Mouse (Mus musculus): ENCODE results near the gene Lrrc8b. TPM values are rescaled to one million over a fixed set of nuclear protein-coding genes. Genes with fewer than 3 reads are reported as not detected.

The Lrrc8b gene
- total RNA-seq, 1 experiment from 2014 or later, result 18.3 TPM

DNA sequence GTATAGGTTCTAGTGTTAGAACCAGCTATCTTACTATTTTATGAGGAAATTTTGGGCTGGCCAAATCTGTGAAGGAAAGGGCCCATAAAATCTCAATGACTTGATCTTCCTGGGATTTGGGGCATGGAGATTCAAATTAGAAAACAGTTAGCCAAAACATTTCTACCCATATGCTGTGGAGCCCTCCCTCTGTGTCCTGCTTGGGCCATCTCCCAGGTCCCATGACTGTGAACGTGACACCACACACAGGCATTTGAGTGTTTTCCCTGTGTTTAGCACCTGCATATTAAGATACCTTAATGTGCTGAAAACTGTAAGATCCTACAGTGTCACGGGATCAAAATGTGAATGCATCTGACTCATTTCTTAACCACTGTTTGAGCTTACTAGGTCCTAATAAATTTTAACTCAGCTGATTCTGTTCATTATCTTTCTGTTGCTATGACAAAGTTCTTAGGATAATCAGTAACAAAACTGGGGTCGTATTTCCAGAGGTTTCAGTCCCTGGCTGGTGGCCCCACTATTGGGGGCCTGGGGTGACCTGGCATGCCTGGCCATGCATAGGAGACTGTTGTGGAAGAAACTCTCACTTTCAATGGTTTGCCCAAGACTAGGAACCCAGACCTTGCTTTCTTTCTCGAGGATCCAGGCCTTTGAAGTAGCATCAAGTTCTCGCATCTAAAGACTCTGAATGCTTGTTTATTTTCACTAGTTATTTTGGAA lies 57.6 kb downstream of the Lrrc8b start:
- ATAC-seq (replicated peaks; ENCODE audit: low read depth, poor library complexity, severe bottlenecking), result no peak

DNA sequence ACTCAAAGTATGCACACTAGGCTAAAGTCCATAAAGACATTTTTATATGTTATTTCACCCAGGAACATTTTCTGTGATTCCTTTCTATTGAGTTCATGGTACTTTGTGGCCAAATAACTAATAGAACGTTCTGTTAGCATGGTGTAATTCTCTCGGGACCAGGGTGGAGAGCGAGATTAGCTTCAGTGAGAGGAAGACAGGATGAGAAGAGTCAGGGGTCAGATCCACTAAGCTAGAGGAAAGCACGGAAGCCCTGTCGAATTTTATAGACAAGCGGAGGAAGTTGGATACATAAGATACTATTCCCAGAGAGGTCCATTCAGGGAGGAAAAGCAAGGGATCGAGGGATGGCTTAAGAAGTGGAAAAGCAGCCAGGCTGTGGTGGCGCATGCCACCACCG lies 62.0 kb downstream of the Lrrc8b start:
- ATAC-seq (replicated peaks; ENCODE audit: low read depth, poor library complexity, severe bottlenecking), result no peak

DNA sequence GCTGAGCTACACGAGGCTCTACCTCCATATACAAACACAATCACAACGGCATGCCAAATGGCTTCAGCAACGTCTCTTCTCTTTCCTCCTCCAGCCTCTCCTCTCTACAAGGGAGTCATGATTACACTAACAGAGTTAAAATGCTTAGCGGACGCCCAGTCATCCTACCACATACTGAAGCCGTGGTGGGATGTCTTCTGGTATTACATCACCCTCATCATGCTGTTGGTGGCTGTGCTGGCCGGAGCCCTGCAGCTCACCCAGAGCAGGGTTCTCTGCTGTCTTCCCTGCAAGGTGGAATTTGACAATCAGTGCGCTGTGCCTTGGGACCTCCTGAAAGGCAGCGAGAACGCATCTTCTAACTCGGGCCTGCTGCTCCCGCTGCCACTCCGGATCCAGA lies 64.1 kb downstream of the Lrrc8b start:
- 0 out of 2 replicates have a peak, but pooled peaks have one; percentile 36 for ATAC-seq (replicated peaks; ENCODE audit: low read depth, poor library complexity, severe bottlenecking)

DNA sequence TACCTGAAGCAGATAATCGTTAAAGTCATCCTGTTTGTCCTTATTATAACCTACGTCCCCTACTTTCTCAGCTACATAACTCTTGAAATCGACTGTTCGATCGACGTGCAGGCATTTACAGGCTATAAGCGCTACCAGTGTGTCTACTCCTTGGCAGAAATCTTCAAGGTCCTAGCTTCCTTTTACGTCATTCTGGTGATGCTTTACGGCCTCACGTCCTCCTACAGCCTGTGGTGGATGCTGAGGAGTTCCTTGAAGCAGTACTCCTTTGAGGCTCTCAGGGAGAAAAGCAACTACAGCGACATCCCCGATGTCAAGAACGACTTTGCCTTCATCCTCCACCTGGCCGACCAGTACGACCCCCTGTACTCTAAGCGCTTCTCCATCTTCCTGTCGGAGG lies 65.0 kb downstream of the Lrrc8b start:
- no peak for ATAC-seq (replicated peaks; ENCODE audit: low read depth, poor library complexity, severe bottlenecking)

DNA sequence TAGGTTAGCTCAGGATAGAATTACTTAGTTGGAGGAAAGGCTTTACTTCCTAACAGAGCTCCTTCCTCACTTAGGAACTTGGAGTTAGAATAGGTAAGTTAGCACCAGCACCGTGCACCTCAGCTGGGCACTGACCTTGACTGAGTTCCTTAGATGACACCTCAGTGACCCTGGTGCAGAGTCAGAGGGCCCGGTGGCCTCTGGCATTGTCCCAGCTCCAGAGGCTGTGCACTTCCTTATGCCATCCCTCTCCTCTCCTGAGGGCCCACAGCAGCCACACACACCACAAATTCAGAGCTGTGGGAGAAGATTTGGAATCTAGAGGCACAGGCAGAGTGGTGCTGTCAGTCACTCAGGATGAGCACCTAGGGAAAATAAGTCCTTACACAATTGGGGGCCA lies 68.1 kb downstream of the Lrrc8b start:
- ATAC-seq (replicated peaks; ENCODE audit: low read depth, poor library complexity, severe bottlenecking), result no peak

DNA sequence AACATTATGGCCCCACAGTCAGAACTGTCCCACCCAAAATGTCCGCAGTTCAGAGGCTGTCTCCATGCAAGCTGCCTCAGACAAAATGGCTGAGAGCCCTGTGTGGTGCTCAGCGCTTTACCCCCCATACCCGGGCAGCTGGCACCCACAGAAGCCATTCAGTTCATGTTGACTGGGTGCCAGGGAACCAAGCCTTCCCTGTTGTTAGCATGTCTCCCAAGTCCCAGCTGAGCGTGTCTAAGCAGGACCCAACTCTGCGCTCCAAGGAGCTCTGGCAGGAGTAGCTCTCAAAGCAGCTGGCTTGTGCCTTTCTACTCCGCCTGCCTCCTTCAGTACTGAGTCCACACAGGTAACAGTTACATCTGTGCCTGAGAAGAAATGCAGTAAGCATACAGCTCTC lies 68.7 kb downstream of the Lrrc8b start:
- no peak for ATAC-seq (replicated peaks; ENCODE audit: low read depth, poor library complexity, severe bottlenecking)

DNA sequence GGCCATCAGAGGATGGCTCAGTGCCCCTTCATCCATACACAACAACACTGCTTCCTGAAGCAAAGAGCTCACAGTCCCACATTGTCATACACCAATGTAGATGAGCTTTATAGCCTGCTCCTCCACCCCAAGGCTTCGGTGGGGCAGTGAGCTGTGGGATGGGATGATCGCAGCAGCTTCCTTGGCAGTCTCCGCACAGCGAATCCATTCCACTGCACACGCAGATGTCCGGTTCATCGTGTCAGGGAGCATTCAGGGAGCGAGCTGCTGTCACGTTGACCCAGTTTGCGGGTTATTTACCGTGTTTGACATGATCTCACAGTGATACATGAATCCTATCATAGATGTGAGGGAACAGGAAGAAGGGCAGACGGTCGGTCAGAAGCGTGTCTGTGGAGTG lies 69.3 kb downstream of the Lrrc8b start:
- no peak for ATAC-seq (replicated peaks; ENCODE audit: low read depth, poor library complexity, severe bottlenecking)

DNA sequence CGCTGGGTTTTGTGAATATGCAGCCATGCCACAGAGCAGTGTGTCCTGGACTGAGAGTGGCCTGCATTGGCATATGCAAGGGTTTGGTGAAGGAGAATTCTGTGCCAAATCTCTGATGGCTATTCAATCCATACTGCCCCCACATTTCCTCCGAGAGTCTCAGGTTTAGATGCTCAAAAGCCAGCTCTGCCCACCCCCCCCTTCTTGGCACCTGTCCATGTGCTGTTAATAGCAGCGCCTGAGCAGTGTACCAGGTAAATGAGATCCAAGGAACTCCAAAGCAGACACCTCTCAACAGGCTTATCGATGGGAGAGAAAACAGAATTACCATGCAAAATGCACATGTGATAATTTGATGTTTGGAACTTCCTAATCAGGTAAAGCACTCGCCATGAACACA lies 74.6 kb downstream of the Lrrc8b start:
- no peak for ATAC-seq (replicated peaks; ENCODE audit: low read depth, poor library complexity, severe bottlenecking)

DNA sequence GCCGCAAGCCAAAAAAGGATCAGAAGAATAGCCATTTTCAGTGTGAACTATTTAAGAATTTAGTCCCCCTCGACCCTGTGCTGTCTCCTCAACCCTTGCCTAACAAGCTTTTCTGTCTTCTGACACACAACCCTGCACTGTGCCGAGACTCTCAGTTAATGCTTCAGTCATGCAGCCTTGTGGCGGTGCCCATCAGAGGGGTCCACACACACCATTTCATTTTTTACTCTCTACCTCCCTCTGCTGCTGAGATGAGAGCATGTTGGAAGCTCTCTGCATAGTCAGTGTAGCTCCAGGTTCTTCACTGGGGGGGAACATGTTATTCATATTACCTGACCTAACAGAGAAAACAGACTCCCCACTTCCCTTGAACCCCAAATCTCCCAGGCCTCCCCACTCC lies 75.8 kb downstream of the Lrrc8b start:
- ATAC-seq (replicated peaks; ENCODE audit: low read depth, poor library complexity, severe bottlenecking), result peak; percentile 43

DNA sequence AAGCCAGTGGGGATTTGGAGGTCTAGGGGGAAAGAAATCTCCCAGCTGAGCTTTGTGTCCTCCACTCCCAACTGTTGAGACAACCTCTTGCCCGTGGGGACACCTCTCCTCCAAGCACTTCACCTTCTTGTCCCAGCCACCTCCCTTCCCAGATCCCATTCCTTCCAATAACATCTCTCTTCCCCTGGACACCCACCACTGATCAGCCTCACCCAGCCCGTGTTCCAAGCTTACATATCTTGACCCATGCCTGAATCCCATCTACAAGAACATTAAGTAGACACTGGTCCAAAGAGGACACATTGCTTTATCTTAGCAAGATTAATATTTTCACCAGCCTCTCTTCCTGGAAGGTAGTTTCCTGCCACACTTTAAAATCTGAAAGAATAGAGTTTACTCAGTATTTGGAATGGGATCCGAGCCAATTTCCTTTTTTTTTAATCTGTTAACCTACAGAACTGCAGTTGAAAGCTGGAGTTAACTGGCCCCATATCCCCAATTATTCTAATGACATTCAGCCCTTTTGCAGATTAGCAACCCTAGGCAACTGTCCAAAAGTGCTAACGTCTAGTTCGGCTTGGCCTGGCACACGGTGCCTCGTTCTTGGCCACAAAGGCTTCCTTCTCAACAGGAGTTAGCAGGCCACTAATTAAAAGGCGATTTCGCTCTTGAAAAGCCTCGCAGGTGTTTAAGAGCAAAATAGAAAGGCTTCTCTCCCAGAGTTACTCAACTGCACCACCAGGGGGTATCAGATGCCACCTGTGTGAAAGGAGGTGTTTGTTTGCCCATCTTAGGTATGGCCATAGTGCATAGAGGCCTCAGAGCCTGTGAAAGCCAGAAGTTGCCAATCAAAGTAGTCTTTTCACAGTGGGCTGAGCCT lies 77.0 kb downstream of the Lrrc8b start:
- peak; percentile 16 for ATAC-seq (replicated peaks; ENCODE audit: low read depth, poor library complexity, severe bottlenecking)

DNA sequence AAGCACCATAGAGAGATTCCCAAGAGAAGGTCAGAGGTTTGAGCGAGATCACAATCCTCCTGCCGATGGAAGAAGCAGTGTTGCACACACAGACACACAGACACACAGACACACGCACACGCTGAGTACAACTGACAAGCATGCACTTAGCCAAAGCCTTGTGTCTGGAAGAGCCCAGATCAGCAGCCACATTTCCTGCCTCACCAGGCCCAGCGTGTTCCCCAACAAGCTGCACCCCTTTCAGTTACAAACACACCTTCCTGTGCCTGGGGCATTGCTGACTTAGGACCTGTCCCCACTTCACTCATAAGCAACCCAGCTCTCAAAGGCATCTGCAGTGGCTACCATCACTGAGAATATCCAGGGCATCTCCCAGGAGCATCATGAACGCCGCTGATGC lies 77.8 kb downstream of the Lrrc8b start:
- ATAC-seq (replicated peaks; ENCODE audit: low read depth, poor library complexity, severe bottlenecking), result no peak

DNA sequence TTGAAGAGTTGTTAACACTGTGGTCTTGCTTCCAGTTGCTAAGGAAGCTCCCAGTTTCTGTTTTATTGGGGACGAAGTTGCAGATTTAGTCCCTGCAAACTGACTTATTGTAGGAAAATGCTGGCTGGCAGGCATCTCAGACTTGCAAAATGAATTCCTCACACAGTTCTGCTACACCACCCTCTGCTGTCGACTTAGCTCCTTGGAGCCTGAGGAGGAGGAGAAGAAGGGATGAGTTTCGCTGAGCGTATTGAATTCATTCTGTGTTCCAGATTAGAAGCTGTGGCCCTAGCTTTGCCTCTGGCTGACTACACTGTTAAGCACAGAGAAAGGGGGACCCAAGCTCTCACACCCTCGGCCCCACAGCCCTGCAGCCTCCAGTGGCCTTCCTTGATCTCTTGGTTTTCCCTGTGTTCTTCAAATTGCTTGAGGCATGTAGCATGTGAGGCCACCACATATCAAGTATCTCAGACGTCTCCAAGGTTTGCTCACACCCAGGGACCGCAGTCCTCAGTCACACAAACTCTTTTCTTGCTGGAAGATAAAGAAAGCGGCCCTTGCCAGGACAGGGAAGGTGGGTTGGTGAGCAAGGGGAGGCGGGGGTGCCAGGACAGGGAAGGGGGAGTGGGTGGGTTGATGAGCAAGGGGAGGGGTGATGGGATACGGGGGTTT lies 78.8 kb downstream of the Lrrc8b start:
- ATAC-seq (replicated peaks; ENCODE audit: low read depth, poor library complexity, severe bottlenecking), result no peak

DNA sequence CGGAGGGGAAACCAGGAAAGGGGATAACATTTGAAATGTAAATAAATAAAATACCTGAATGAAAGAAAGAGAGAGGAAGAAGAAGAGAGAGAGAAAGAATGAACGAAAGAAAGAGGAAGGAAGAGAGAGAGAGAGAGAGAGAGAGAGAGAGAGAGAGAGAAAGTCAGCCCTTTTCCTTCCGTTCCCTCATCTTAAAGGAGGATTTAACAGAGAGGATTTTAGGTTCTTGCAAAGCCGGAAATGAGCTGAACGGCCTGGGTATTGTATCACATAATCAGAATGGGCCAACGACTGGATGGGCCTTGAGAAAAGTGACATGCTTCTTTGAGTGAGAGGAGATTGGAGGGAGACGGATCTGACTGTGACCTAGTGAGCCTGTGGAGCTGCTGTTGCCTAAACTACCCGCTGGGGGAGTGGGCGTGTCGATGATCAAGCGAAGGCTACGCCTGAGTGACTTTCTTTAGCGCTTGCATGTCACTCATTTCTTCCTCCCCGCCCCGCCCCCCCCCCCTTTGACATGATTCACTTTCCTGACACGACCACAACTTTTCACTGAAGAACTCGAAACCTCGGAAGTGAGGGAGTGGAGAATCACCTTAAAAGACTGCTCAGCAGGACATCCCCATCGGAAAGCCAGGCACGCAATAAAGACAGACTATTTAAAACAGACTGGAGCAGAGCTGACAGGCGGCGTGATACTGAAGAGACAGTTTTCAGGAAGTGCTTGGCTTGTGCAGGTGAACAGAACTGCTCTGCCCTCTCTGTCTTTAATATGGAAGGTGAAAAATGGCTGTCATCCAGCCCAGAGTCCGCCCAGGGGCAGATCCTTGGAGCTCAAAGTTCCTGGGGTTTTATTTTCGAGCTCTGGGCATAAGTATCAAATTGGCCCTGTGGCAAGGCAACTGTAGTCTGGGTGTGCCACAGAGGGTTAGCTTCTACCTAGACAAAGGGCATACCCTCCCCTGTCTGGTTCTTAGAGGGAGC lies 79.6 kb downstream of the Lrrc8b start:
- ATAC-seq (replicated peaks; ENCODE audit: low read depth, poor library complexity, severe bottlenecking), result peak; percentile 83

DNA sequence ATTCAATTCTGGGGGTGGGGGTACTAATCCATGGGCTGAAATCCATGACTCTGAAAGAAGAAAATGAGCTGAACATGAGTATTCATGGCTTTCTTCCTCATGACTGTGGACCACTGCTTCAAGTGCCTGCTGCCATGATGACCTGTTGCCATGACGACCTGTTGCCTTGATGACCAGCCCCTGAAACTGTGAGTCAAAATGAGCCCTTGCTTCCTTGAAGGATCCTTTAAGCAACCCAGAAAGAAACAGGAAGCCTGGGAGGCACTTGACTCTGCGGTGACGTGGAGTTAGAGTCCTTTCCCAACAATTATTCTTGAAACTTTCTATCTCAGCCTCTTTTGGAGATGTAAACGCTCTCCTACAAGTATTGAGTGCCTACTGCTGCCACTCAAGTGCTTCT lies 80.6 kb downstream of the Lrrc8b start:
- no peak for ATAC-seq (replicated peaks; ENCODE audit: low read depth, poor library complexity, severe bottlenecking)

DNA sequence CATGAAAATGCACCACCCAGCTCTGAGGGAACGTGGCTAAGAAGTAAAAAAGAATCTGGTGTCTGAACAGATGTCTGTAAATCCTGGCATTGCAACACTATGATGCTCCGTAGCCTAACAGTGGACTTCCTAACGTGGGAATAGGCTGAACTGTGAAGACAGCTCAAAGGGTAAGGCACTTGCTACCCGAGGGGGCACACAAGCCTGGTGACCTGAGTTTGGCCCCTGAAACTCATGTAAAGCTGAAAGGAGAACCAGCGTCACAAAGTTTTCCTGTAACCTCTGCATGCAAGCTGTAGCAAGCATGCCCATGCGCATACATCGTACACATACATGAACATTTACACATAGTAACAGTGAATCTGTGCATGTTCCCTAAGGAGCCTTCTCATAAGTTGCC lies 81.0 kb downstream of the Lrrc8b start:
- no peak for ATAC-seq (replicated peaks; ENCODE audit: low read depth, poor library complexity, severe bottlenecking)

DNA sequence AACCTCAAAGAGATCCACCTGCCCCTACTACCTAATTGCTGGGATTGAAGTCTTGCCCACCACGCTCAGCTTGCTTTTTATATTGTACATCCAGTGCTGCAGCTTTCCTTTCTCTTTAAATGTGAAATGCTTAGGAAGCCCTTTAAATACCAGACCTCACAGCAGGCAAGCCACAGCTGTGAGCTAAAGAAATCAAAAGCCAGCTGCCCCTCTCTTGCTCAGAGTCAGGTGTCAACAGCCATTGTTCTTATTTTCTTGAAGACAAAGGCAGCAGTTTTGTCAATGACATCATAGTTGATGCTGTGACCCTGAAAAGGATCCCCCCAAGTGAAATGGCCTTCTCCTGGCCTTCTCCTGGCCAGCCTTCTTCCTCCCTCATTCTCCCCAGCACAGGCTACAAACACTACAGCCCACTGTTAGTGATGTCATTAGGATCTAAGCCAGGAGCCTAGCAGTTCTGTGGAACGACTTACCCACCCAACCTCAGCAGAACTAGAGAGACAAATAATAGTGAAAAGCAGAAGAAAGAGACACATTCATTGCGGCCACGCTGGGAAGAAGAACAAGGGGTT lies 82.9 kb downstream of the Lrrc8b start:
- no peak for ATAC-seq (replicated peaks; ENCODE audit: low read depth, poor library complexity, severe bottlenecking)

DNA sequence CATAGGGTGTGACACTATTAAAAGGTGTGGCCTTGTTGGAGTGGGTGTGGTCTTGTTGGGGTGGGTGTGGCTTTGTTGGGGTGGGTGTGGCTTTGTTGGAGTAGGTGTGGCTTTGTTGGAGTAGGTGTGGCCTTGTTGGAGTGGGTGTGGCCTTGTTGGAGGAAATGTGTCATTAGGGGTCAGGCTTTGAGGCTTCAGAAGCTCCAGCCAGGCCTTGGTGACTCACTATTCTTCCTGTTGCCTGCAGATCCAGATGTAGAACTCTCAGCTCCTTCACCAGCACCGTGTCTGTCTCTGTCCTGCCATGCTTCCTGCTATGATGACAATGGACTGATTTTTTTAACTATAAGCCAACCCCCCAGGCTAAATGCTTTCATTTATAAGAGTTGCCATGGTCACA lies 83.8 kb downstream of the Lrrc8b start:
- no peak for ATAC-seq (replicated peaks; ENCODE audit: low read depth, poor library complexity, severe bottlenecking)

DNA sequence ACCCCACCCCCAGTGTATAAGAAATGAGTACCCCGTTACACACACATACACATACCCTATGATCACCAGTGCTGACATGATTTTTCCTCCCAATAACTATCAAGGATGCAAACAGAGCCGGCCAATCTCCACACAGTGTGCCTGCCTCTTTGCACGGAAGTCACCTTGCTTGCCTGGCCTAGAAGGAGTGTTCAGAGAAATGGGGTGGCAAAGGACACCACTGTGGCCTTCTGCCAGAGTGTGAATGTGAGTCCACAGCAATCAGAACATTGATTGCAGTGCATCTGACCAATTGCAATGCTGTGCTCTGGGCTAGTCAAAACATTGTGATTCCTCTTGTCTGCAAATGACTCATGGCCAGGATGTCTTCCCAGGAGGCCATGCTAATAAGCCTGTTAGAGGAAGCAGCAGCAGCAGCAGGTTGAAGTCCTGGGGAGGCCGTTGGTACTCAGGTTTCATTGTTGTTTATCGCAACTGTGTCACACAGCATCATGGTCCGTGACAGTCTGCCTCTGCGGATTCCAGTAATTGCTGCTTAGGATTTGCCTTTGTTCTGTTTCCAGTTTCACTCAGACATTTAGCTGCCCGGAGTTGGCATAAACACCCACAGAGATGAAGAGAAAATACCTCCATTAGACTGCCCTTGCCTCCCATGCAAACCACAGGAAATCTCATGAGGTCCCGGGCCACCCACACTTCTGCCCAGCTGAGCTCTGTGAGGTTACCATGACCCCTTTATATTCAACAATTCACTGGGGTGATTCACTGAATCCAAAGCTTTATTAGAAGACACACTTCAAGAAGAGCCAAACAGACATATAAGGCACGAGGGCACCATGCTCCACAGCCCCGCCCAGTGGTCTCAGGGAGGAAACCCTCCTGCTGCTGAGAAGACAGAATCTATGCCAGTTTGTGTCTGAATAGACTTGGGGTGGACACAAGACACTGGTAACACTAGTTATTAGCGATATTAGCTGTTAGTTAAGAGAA lies 84.9 kb downstream of the Lrrc8b start:
- peak; percentile 77 for ATAC-seq (replicated peaks; ENCODE audit: low read depth, poor library complexity, severe bottlenecking)
